Mouse (Mus musculus) forebrain, embryonic 12.5 days (tissue): Measurements from ENCODE around the gene Arid4a. TPM values are rescaled to one million over a fixed set of nuclear protein-coding genes. Genes with fewer than 3 reads are reported as not detected.
"Not testable (repeated sequence)": the region's sequence is repeated elsewhere in the genome, so short reads cannot be mapped to it uniquely, and the experiment has no call there.

Source experiments
- ATAC-seq: fragments of 200-750 bp; cut with Nextera tagmentation; 2 replicates; pipeline ENCODE4 v1.8.0; 2017; ENCODE audit warnings: moderate TSS enrichment; ENCODE audit not compliant: low FRiP score
- H3K27ac ChIP-seq: fragments of 300-500 bp; sonication (generic); 2 replicates; pipeline ENCODE4 v1.5.1; 2016; ENCODE audit warnings: mild to moderate bottlenecking
- H3K27me3 ChIP-seq: fragments of 300-500 bp; sonication (generic); 2 replicates; pipeline ENCODE4 v1.6.1; 2016; ENCODE audit warnings: mild to moderate bottlenecking
- H3K36me3 ChIP-seq: fragments of 300-500 bp; sonication (generic); replicated peaks from 2 replicates; pipeline ENCODE4 v1.6.1; 2016; ENCODE audit warnings: mild to moderate bottlenecking
- H3K4me1 ChIP-seq: fragments of 300-500 bp; sonication (generic); 2 replicates; pipeline ENCODE4 v1.6.1; 2016
- H3K4me2 ChIP-seq: fragments of 300-500 bp; sonication (generic); 2 replicates; pipeline ENCODE4 v1.6.1; 2016; ENCODE audit warnings: mild to moderate bottlenecking, moderate library complexity
- H3K4me3 ChIP-seq: fragments of 300-500 bp; sonication (generic); replicated peaks from 2 replicates; pipeline ENCODE4 v1.5.1; 2016; ENCODE audit warnings: mild to moderate bottlenecking
- H3K9ac ChIP-seq: fragments of 300-500 bp; sonication (generic); 2 replicates; pipeline ENCODE4 v1.6.1; 2016; ENCODE audit warnings: mild to moderate bottlenecking
- H3K9me3 ChIP-seq: fragments of 300-500 bp; sonication (generic); 2 replicates; pipeline ENCODE4 v1.6.1; 2016
- WGBS: fragments of 180-500 bp; shearing (Covaris S2); methylation state at CpG from one replicate; pipeline ENCODE4 v1.1.7; 2016; 5-methylcytosine and 5-hydroxymethylcytosine counted together
- polyA plus RNA-seq: library from polyadenylated mRNA; unstranded; fragments of >200 nt; fragmentation: Nextera tagmentation; extraction: Ambion mirVana; gene quantifications from 2 replicates; pipeline ENCODE4 v1.2.1, GENCODE M21; 2016

Arid4a gene
- polyA plus RNA-seq, 1 experiment from 2014 or later: 41.1 TPM

GRCm38 (mm10) chr12:71017242-71017571 lies 1.4 kb downstream of the Arid4a start:
- Histone ChIP-seq H3K27me3 (no peaks in the 10 kb centered on the region), H3K4me1 (peaks cover 23% of the 10 kb centered on the region), H3K9ac (peak overlapping the region; percentile 91), H3K36me3 (peaks cover 32% of the 10 kb centered on the region), H3K27ac (peak overlapping the region; percentile 96; the same call in 1 of the 2 replicates), H3K9me3 (no peaks in the 10 kb centered on the region), H3K4me2 (peak overlapping the region; percentile 79), H3K4me3 (peak overlapping the region; percentile 97)
- WGBS: 17% methylated on average over 5 of the region's 5 CpGs
- ATAC-seq: no peak

- ATAC-seq: no peak
- no peaks in the 10 kb centered on the region for H3K9me3 ChIP-seq
- H3K4me1 ChIP-seq: peaks cover 20% of the 10 kb centered on the region
- no peak overlapping the region for H3K27ac ChIP-seq
- peaks cover 32% of the 10 kb centered on the region for H3K36me3 ChIP-seq
- no peak overlapping the region for H3K9ac ChIP-seq
- no peaks in the 10 kb centered on the region for H3K27me3 ChIP-seq
- 88% methylated on average over 10 of the region's 10 CpGs for WGBS
- peak overlapping the region; percentile 79; the same call in 1 of the 2 replicates for H3K4me2 ChIP-seq
- H3K4me3 ChIP-seq: no peak overlapping the region
Measured at GRCm38 (mm10) chr12:71017827-71018226, 2.0 kb downstream of the Arid4a start.

- Histone ChIP-seq H3K4me3 (no peak overlapping the region), H3K36me3 (peaks cover 42% of the 10 kb centered on the region), H3K9ac (no peak overlapping the region), H3K4me1 (peaks cover 10% of the 10 kb centered on the region), H3K4me2 (no peak overlapping the region), H3K27me3 (no peaks in the 10 kb centered on the region), H3K27ac (no peak overlapping the region), H3K9me3 (no peaks in the 10 kb centered on the region)
- no peak for ATAC-seq
- WGBS: 93% methylated on average over 8 of the region's 8 CpGs
Measured at GRCm38 (mm10) chr12:71019211-71019610, 3.4 kb downstream of the Arid4a start.

GRCm38 (mm10) chr12:71024411-71024810 lies 8.6 kb downstream of the Arid4a start:
- peaks cover 84% of the 10 kb centered on the region for H3K36me3 ChIP-seq
- H3K4me3 ChIP-seq: no peak overlapping the region
- H3K4me1 ChIP-seq: no peaks in the 10 kb centered on the region
- H3K27me3 ChIP-seq: no peaks in the 10 kb centered on the region
- ATAC-seq: no peak
- H3K27ac ChIP-seq: no peak overlapping the region
- H3K9ac ChIP-seq: no peak overlapping the region
- H3K4me2 ChIP-seq: no peak overlapping the region
- no peaks in the 10 kb centered on the region for H3K9me3 ChIP-seq
- WGBS: 96% methylated on average over 10 of the region's 10 CpGs

- H3K27ac ChIP-seq, H3K9me3 ChIP-seq, H3K4me3 ChIP-seq, H3K27me3 ChIP-seq, ATAC-seq, H3K4me2 ChIP-seq, H3K9ac ChIP-seq, H3K4me1 ChIP-seq: not testable (repeated sequence)
- WGBS: 92% methylated on average over 8 of the region's 8 CpGs
- peaks cover 73% of the 10 kb centered on the region for H3K36me3 ChIP-seq
Measured at GRCm38 (mm10) chr12:71028265-71028664, 12.5 kb downstream of the Arid4a start.

- H3K4me1 ChIP-seq: no peaks in the 10 kb centered on the region; the same call in 1 of the 2 replicates
- H3K27ac ChIP-seq: no peak overlapping the region
- ATAC-seq: no peak
- no peak overlapping the region for H3K4me2 ChIP-seq
- H3K4me3 ChIP-seq: no peak overlapping the region
- 91% methylated on average over 8 of the region's 8 CpGs for WGBS
- H3K9ac ChIP-seq: no peak overlapping the region
- H3K9me3 ChIP-seq: no peaks in the 10 kb centered on the region
- H3K36me3 ChIP-seq: peaks cover 55% of the 10 kb centered on the region
- H3K27me3 ChIP-seq: no peaks in the 10 kb centered on the region
Measured at GRCm38 (mm10) chr12:71030260-71030659, 14.5 kb downstream of the Arid4a start.

- Histone ChIP-seq H3K4me2 (no peak overlapping the region), H3K9me3 (no peaks in the 10 kb centered on the region), H3K27me3 (no peaks in the 10 kb centered on the region), H3K4me3 (no peak overlapping the region), H3K9ac (no peak overlapping the region), H3K4me1 (no peaks in the 10 kb centered on the region; the same call in 1 of the 2 replicates), H3K27ac (no peak overlapping the region), H3K36me3 (peaks cover 50% of the 10 kb centered on the region)
- WGBS: 96% methylated on average over 5 of the region's 5 CpGs
- no peak for ATAC-seq
Measured at GRCm38 (mm10) chr12:71030722-71031121, 14.9 kb downstream of the Arid4a start.

GRCm38 (mm10) chr12:71035826-71036225 lies 20.0 kb downstream of the Arid4a start:
- no peak overlapping the region for H3K27ac ChIP-seq
- no peaks in the 10 kb centered on the region; the same call in 1 of the 2 replicates for H3K4me1 ChIP-seq
- peaks cover 50% of the 10 kb centered on the region for H3K36me3 ChIP-seq
- no peak overlapping the region for H3K4me3 ChIP-seq
- no peaks in the 10 kb centered on the region for H3K27me3 ChIP-seq
- ATAC-seq: no peak
- H3K9me3 ChIP-seq: no peaks in the 10 kb centered on the region
- H3K4me2 ChIP-seq: no peak overlapping the region
- no peak overlapping the region for H3K9ac ChIP-seq
- WGBS: 91% methylated on average over 4 of the region's 4 CpGs

GRCm38 (mm10) chr12:71036729-71037404 lies 21.1 kb downstream of the Arid4a start:
- no peaks in the 10 kb centered on the region; the same call in 1 of the 2 replicates for H3K4me1 ChIP-seq
- H3K27me3 ChIP-seq: no peaks in the 10 kb centered on the region
- H3K9ac ChIP-seq: no peak overlapping the region
- no peak for ATAC-seq
- H3K36me3 ChIP-seq: peaks cover 55% of the 10 kb centered on the region
- WGBS: 92% methylated on average over 12 of the region's 12 CpGs
- H3K4me3 ChIP-seq: no peak overlapping the region
- no peaks in the 10 kb centered on the region for H3K9me3 ChIP-seq
- no peak overlapping the region for H3K27ac ChIP-seq
- no peak overlapping the region for H3K4me2 ChIP-seq

GRCm38 (mm10) chr12:71040462-71040861 lies 24.7 kb downstream of the Arid4a start:
- Histone ChIP-seq H3K27me3 (no peaks in the 10 kb centered on the region), H3K4me2 (no peak overlapping the region), H3K27ac (no peak overlapping the region), H3K4me1 (no peaks in the 10 kb centered on the region), H3K9ac (no peak overlapping the region), H3K36me3 (peaks cover 57% of the 10 kb centered on the region), H3K9me3 (no peaks in the 10 kb centered on the region), H3K4me3 (no peak overlapping the region)
- ATAC-seq: no peak
- WGBS: 95% methylated on average over 7 of the region's 7 CpGs

- ATAC-seq: no peak
- H3K4me2 ChIP-seq: no peak overlapping the region
- WGBS: 98% methylated on average over 1 of the region's 1 CpGs
- H3K4me3 ChIP-seq: no peak overlapping the region
- peaks cover 5% of the 10 kb centered on the region for H3K4me1 ChIP-seq
- no peaks in the 10 kb centered on the region for H3K27me3 ChIP-seq
- H3K9me3 ChIP-seq: no peaks in the 10 kb centered on the region
- no peak overlapping the region for H3K9ac ChIP-seq
- no peak overlapping the region for H3K27ac ChIP-seq
- H3K36me3 ChIP-seq: peaks cover 58% of the 10 kb centered on the region
Measured at GRCm38 (mm10) chr12:71042451-71042850, 26.7 kb downstream of the Arid4a start.

- Histone ChIP-seq H3K27ac (no peak overlapping the region), H3K4me2 (no peak overlapping the region), H3K9ac (no peak overlapping the region), H3K9me3 (no peaks in the 10 kb centered on the region), H3K4me1 (peaks cover 14% of the 10 kb centered on the region), H3K27me3 (no peaks in the 10 kb centered on the region), H3K4me3 (no peak overlapping the region), H3K36me3 (peaks cover 50% of the 10 kb centered on the region)
- ATAC-seq: no peak
- WGBS: 92% methylated on average over 3 of the region's 3 CpGs
Measured at GRCm38 (mm10) chr12:71043571-71043970, 27.8 kb downstream of the Arid4a start.

- H3K4me3 ChIP-seq: no peak overlapping the region
- H3K9ac ChIP-seq: no peak overlapping the region
- H3K4me1 ChIP-seq: peaks cover 17% of the 10 kb centered on the region
- no peak overlapping the region for H3K4me2 ChIP-seq
- H3K9me3 ChIP-seq: no peaks in the 10 kb centered on the region
- no peaks in the 10 kb centered on the region for H3K27me3 ChIP-seq
- peaks cover 43% of the 10 kb centered on the region for H3K36me3 ChIP-seq
- no peak overlapping the region for H3K27ac ChIP-seq
- 94% methylated on average over 2 of the region's 2 CpGs for WGBS
- ATAC-seq: no peak
Measured at GRCm38 (mm10) chr12:71044488-71044887, 28.7 kb downstream of the Arid4a start.
